Mouse (Mus musculus) MEL (cell line): ENCODE measurements at regions not wholly inside any gene's neighbourhood (a gene's known extent, or its start where the extent isn't known, plus 50 kb on each side); places are given as distances from the start of the nearest gene placed in this dataset.

Source experiments
- DNase-seq: peaks from one replicate; pipeline ENCODE4 v3.0.0; 2011; ENCODE audit warnings: low read depth, low spot score
- H3K27ac ChIP-seq: 2 replicates; pipeline ENCODE4 v1.5.1; 2012; ENCODE audit warnings: low read depth, mild to moderate bottlenecking, control low read depth, low read length, moderate library complexity; ENCODE audit not compliant: control insufficient read depth
- H3K27me3 ChIP-seq, 2 experiments: fragments of 150-350 bp in 1 of 2; sonication (generic) in 1 of 2; 2 replicates each; pipeline ENCODE4 v1.6.1; 2012; ENCODE audit warnings: low read length in 2 of 2, mild to moderate bottlenecking in 2 of 2, improper control_type of control experiment in 1 of 2, moderate library complexity in 1 of 2; ENCODE audit not compliant: insufficient read depth in 2 of 2, control insufficient read depth in 1 of 2
- H3K36me3 ChIP-seq, 2 experiments: 2 replicates each; pipeline ENCODE4 v1.6.1; 2012 to 2014; ENCODE audit warnings: low read length in 2 of 2, improper control_type of control experiment in 1 of 2, inconsistent platforms in 1 of 2, mild to moderate bottlenecking in 1 of 2; ENCODE audit not compliant: insufficient read depth in 2 of 2, control insufficient read depth in 1 of 2
- H3K4me1 ChIP-seq, 2 experiments: fragments of 150-350 bp in 1 of 2; sonication (generic) in 1 of 2; 2 replicates each; pipeline ENCODE4 v1.6.1; 2012; ENCODE audit warnings: low read length in 2 of 2, improper control_type of control experiment in 1 of 2, mild to moderate bottlenecking in 1 of 2; ENCODE audit not compliant: insufficient read depth in 2 of 2, control insufficient read depth in 1 of 2
- H3K4me3 ChIP-seq, 2 experiments: fragments of 150-350 bp in 1 of 2; sonication (generic) in 1 of 2; 2 replicates each; pipeline ENCODE4 v1.5.1; 2012; ENCODE audit warnings: low read depth in 2 of 2, low read length in 2 of 2, mild to moderate bottlenecking in 2 of 2, moderate library complexity in 2 of 2, control low read depth in 1 of 2, improper control_type of control experiment in 1 of 2; ENCODE audit not compliant: control insufficient read depth in 1 of 2, insufficient read depth in 1 of 2
- H3K79me2 ChIP-seq: 2 replicates; pipeline ENCODE4 v1.6.1; 2012; ENCODE audit warnings: mild to moderate bottlenecking, low read length, moderate library complexity; ENCODE audit not compliant: control insufficient read depth, poor library complexity, insufficient read depth
- H3K9ac ChIP-seq: 2 replicates; pipeline ENCODE4 v1.6.1; 2012; ENCODE audit warnings: low read depth, mild to moderate bottlenecking, control low read depth, low read length, moderate library complexity; ENCODE audit not compliant: control insufficient read depth, poor library complexity, severe bottlenecking
- H3K9me3 ChIP-seq: fragments of 150-350 bp; sonication (generic); replicated peaks from 2 replicates; pipeline ENCODE4 v1.6.1; 2012; ENCODE audit warnings: mild to moderate bottlenecking, low read length, improper control_type of control experiment, moderate library complexity; ENCODE audit not compliant: insufficient read depth
- BHLHE40 ChIP-seq: IDR thresholded peaks from 2 replicates; pipeline ENCODE4 v1.6.1; 2012; ENCODE audit warnings: low read depth, mild to moderate bottlenecking, inconsistent platforms, low read length, improper control_type of control experiment, borderline replicate concordance
- CHD1 ChIP-seq: IDR thresholded peaks from 2 replicates; pipeline ENCODE4 v1.6.1; 2012; ENCODE audit warnings: low read depth, mild to moderate bottlenecking, inconsistent platforms, low read length, improper control_type of control experiment
- ELF1 ChIP-seq: IDR thresholded peaks from 2 replicates; pipeline ENCODE4 v1.6.1; 2014; ENCODE audit warnings: low read depth, mild to moderate bottlenecking, inconsistent platforms, low read length, improper control_type of control experiment, moderate library complexity
- EP300 ChIP-seq, 2 experiments: IDR thresholded peaks; 2 replicates each; pipeline ENCODE4 v1.6.1; 2011; ENCODE audit warnings: improper control_type of control experiment in 2 of 2, low read length in 2 of 2, low read depth in 1 of 2, mild to moderate bottlenecking in 1 of 2
- ETS1 ChIP-seq: IDR thresholded peaks from 2 replicates; pipeline ENCODE4 v1.6.1; 2012; ENCODE audit warnings: low read depth, mild to moderate bottlenecking, inconsistent platforms, low read length, improper control_type of control experiment, moderate library complexity
- GATA1 ChIP-seq: IDR thresholded peaks from 2 replicates; pipeline ENCODE4 v1.6.1; 2011; ENCODE audit warnings: low read depth, low read length, improper control_type of control experiment
- HCFC1 ChIP-seq: IDR thresholded peaks from 2 replicates; pipeline ENCODE4 v1.6.1; 2012; ENCODE audit warnings: low read depth, mild to moderate bottlenecking, inconsistent platforms, low read length, improper control_type of control experiment, moderate library complexity
- JUND ChIP-seq: IDR thresholded peaks from 2 replicates; pipeline ENCODE4 v1.6.1; 2011; ENCODE audit warnings: low read depth, mild to moderate bottlenecking, improper control_type of control experiment, low read length
- KAT2A ChIP-seq: conservative IDR thresholded peaks from 2 replicates; pipeline ENCODE4 v1.6.1; 2012; ENCODE audit warnings: low read depth, low read length, improper control_type of control experiment, inconsistent platforms
- MAZ ChIP-seq: IDR thresholded peaks from 2 replicates; pipeline ENCODE4 v1.6.1; 2012; ENCODE audit warnings: low read depth, mild to moderate bottlenecking, inconsistent platforms, low read length, improper control_type of control experiment
- MXI1 ChIP-seq: IDR thresholded peaks from 2 replicates; pipeline ENCODE4 v1.6.1; 2011; ENCODE audit warnings: mild to moderate bottlenecking, low read depth, low read length, improper control_type of control experiment
- NELFE ChIP-seq: IDR thresholded peaks from 2 replicates; pipeline ENCODE4 v1.6.1; 2011; ENCODE audit warnings: low read depth, low read length, improper control_type of control experiment
- POLR2A ChIP-seq, 2 experiments: IDR thresholded peaks; 2 replicates each; pipeline ENCODE4 v1.6.1; 2011 to 2012; ENCODE audit warnings: low read length in 2 of 2, mild to moderate bottlenecking in 2 of 2, control low read depth in 1 of 2, improper control_type of control experiment in 1 of 2, low read depth in 1 of 2, moderate library complexity in 1 of 2; ENCODE audit not compliant: control insufficient read depth in 1 of 2, insufficient read depth in 1 of 2, poor library complexity in 1 of 2
- POLR2AphosphoS5 ChIP-seq: IDR thresholded peaks from 2 replicates; pipeline ENCODE4 v1.6.1; 2012; ENCODE audit warnings: low read depth, borderline replicate concordance, mild to moderate bottlenecking, inconsistent platforms, low read length, moderate library complexity, mixed read lengths
- RAD21 ChIP-seq: IDR thresholded peaks from 2 replicates; pipeline ENCODE4 v1.6.1; 2011; ENCODE audit warnings: mild to moderate bottlenecking, low read depth, low read length, improper control_type of control experiment
- SIN3A ChIP-seq: IDR thresholded peaks from 2 replicates; pipeline ENCODE4 v1.6.1; 2012; ENCODE audit warnings: low read length, improper control_type of control experiment, inconsistent platforms
- SMC3 ChIP-seq: IDR thresholded peaks from 2 replicates; pipeline ENCODE4 v1.6.1; 2011; ENCODE audit warnings: low read depth, low read length, improper control_type of control experiment
- TCF12 ChIP-seq: IDR thresholded peaks from 2 replicates; pipeline ENCODE4 v1.6.1; 2014; ENCODE audit warnings: low read depth, mild to moderate bottlenecking, inconsistent platforms, low read length, improper control_type of control experiment, moderate library complexity
- UBTF ChIP-seq: IDR thresholded peaks from 2 replicates; pipeline ENCODE4 v1.6.1; 2012; ENCODE audit warnings: low read depth, mild to moderate bottlenecking, inconsistent platforms, low read length, improper control_type of control experiment, moderate library complexity, borderline replicate concordance; ENCODE audit not compliant: insufficient read depth
- USF1 ChIP-seq: IDR thresholded peaks from 2 replicates; pipeline ENCODE4 v1.6.1; 2014; ENCODE audit warnings: low read depth, mild to moderate bottlenecking, inconsistent platforms, low read length, improper control_type of control experiment, moderate library complexity
- ZMIZ1 ChIP-seq: IDR thresholded peaks from 2 replicates; pipeline ENCODE4 v1.6.1; 2012; ENCODE audit warnings: low read depth, mild to moderate bottlenecking, inconsistent platforms, low read length, improper control_type of control experiment, moderate library complexity

DNA sequence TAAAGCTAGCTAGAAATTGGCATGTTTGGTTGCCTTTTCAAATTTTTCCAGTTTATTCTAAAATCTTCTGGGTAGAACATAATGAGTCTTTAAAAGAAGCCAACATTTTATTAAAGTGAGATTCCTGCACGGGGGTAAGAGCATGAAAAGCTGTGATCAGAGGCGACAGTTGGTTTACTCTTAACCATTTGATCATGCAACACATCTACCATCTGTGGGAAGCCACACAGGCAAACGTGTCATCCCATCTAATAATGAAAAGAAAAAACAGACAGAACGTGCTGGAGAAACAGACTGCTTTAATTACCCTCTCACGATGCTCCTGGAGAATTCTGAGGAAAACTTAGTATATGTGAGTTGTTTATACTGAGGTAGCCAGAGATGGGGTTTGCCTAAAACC is 115.4 kb upstream of the Pter start:
- H3K9ac ChIP-seq = no peak overlapping the region
- no peak for TF ChIP-seq EP300 (IDR thresholded peaks at IDR 0.05; ENCODE audit: low read depth in 1 of 2, low read length in 2 of 2)
- TF ChIP-seq KAT2A = no peak
- TF ChIP-seq HCFC1 = no peak
- TF ChIP-seq BHLHE40 = no peak
- TF ChIP-seq ELF1 = no peak
- no peak for TF ChIP-seq SIN3A
- TF ChIP-seq NELFE = no peak
- no peak for TF ChIP-seq MXI1
- no peak for TF ChIP-seq ZMIZ1
- no peak for TF ChIP-seq POLR2A (IDR thresholded peaks at IDR 0.05; ENCODE audit: control insufficient read depth in 1 of 2, insufficient read depth in 1 of 2, low read depth in 1 of 2, low read length in 2 of 2, poor library complexity in 1 of 2)
- TF ChIP-seq RAD21 = no peak
- no peak for TF ChIP-seq USF1
- no peak for TF ChIP-seq TCF12
- TF ChIP-seq GATA1 = no peak
- no peak for TF ChIP-seq CHD1
- TF ChIP-seq ETS1 = no peak
- no peak overlapping the region for H3K4me3 ChIP-seq
- H3K9me3 ChIP-seq = no peaks in the 10 kb centered on the region
- H3K27ac ChIP-seq = no peak overlapping the region
- no peaks in the 10 kb centered on the region for H3K4me1 ChIP-seq
- no peak for DNase-seq
- no peaks in the 10 kb centered on the region for H3K27me3 ChIP-seq
- H3K36me3 ChIP-seq = no peaks in the 10 kb centered on the region
- H3K79me2 ChIP-seq = no peaks in the 10 kb centered on the region

DNA sequence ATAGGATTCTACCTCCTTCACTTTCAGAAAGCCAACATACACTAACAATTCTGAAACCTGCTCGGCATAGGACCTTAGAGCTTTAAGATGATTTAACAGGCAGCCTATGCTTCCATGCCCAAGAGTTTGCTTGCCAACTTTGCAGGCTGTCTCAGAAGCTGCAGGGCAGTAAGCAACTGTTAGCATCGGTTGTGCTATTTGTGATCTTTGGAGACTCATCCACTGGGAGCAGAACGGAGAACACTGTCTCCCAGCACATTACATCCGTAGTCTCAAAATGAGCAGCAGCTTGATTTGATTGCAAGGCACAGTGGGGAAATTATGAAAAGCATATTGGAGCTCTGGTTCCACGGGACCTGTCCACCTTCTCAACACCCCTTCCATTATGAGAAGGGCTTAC is 108.5 kb upstream of the Pter start:
- Histone ChIP-seq H3K9ac (no peak overlapping the region), H3K27ac (no peak overlapping the region)
- TF ChIP-seq RAD21 (no peak), UBTF (no peak), POLR2AphosphoS5 (no peak), MAZ (no peak), SMC3 (no peak), JUND (no peak), KAT2A (no peak), GATA1 (no peak), HCFC1 (no peak)
- TF ChIP-seq, all 39 proteins: peak for 0
- Histone ChIP-seq H3K36me3 (no peaks in the 10 kb centered on the region), H3K79me2 (no peaks in the 10 kb centered on the region), H3K27me3 (no peaks in the 10 kb centered on the region), H3K9me3 (no peaks in the 10 kb centered on the region), H3K4me3 (no peak overlapping the region), H3K4me1 (no peaks in the 10 kb centered on the region)
- DNase-seq = no peak
